Mouse (Mus musculus) liver, embryonic 14.5 days (tissue): ENCODE data around the gene Odf3b. TPM values are rescaled to one million over a fixed set of nuclear protein-coding genes. Genes with fewer than 3 reads are reported as not detected.
A peak's percentile ranks its signal among the peaks of the same experiment; 100 is the strongest.

Experiments used
- ATAC-seq: fragments of 200-750 bp; cut with Nextera tagmentation; 2 replicates; pipeline ENCODE4 v1.8.0; 2017; ENCODE audit warnings: moderate number of reproducible peaks, mild to moderate bottlenecking, moderate library complexity; ENCODE audit not compliant: insufficient read depth
- DNase-seq, 3 experiments: peaks; one replicate each; pipeline ENCODE4 v3.0.0-alpha.2; 2012 to 2013; ENCODE audit warnings: low read depth in 3 of 3, low spot score in 3 of 3
- H3K27ac ChIP-seq: fragments of 300-500 bp; sonication (generic); 2 replicates; pipeline ENCODE4 v1.5.1; 2014; ENCODE audit warnings: moderate library complexity, mild to moderate bottlenecking, control low read depth, inconsistent platforms
- H3K27me3 ChIP-seq: fragments of 300-500 bp; sonication (generic); 2 replicates; pipeline ENCODE4 v1.6.1; 2014; ENCODE audit warnings: mild to moderate bottlenecking, low read length, moderate library complexity; ENCODE audit not compliant: control insufficient read depth, insufficient read depth
- H3K36me3 ChIP-seq: fragments of 300-500 bp; sonication (generic); replicated peaks from 2 replicates; pipeline ENCODE4 v1.6.1; 2014; ENCODE audit warnings: low read depth; ENCODE audit not compliant: control insufficient read depth, insufficient read depth
- H3K4me1 ChIP-seq, 2 experiments: fragments of 200-500 bp in 1 of 2; fragments of 300-500 bp in 1 of 2; sonication (generic) in 1 of 2; replicated peaks; 2 replicates each; pipeline ENCODE4 v1.6.1; 2012 to 2014; ENCODE audit warnings: antibody characterized with exemption in 1 of 2, inconsistent platforms in 1 of 2, low read length in 1 of 2; ENCODE audit not compliant: control insufficient read depth in 2 of 2, insufficient read depth in 2 of 2
- H3K4me2 ChIP-seq: fragments of 300-500 bp; sonication (generic); 2 replicates; pipeline ENCODE4 v1.6.1; 2014; ENCODE audit warnings: low read depth, mild to moderate bottlenecking, control low read depth, moderate library complexity
- H3K4me3 ChIP-seq, 2 experiments: fragments of 200-500 bp in 1 of 2; fragments of 300-500 bp in 1 of 2; sonication (generic) in 1 of 2; 2 replicates each; pipeline ENCODE4 v1.5.1; 2012 to 2014; ENCODE audit warnings: low read depth in 2 of 2, low read length in 2 of 2, mild to moderate bottlenecking in 2 of 2, control low read depth in 1 of 2, inconsistent platforms in 1 of 2, moderate library complexity in 1 of 2; ENCODE audit not compliant: insufficient read depth in 1 of 2
- H3K9ac ChIP-seq: fragments of 300-500 bp; sonication (generic); replicated peaks from 2 replicates; pipeline ENCODE4 v1.6.1; 2014; ENCODE audit warnings: mild to moderate bottlenecking, control low read depth, moderate library complexity
- H3K9me3 ChIP-seq: fragments of 300-500 bp; sonication (generic); 2 replicates; pipeline ENCODE4 v1.6.1; 2016; ENCODE audit warnings: low read length, mixed read lengths; ENCODE audit not compliant: control insufficient read depth
- CTCF ChIP-seq: IDR thresholded peaks from 2 replicates; pipeline ENCODE4 v1.5.1; 2016; ENCODE audit warnings: antibody characterized with exemption, low read depth, control low read depth
- EP300 ChIP-seq: IDR thresholded peaks from 2 replicates; pipeline ENCODE4 v1.6.1; 2016; ENCODE audit warnings: antibody characterized with exemption, low read depth
- WGBS: fragments of 180-500 bp; shearing (Covaris S2); extraction: QIAGEN DNeasy Blood & Tissue Kit; methylation state at CpG from one replicate; pipeline ENCODE4 v1.1.7; 2014; ENCODE audit not compliant: insufficient replicate concordance; 5-methylcytosine and 5-hydroxymethylcytosine counted together
- polyA plus RNA-seq, 2 experiments: library from polyadenylated mRNA; depleted of rRNA in 1 of 2; stranded (reverse) in 1 of 2; unstranded in 1 of 2; fragments of >200 nt; fragmentation: Nextera tagmentation in 1 of 2; extraction: Ambion mirVana in 1 of 2; gene quantifications; 2 replicates each; pipeline versions ENCODE4 v1.2.1 to v1.2.3; 2012 to 2014

Odf3b gene
- polyA plus RNA-seq, 2 experiments, result 0.57 to 0.76 TPM

DNA sequence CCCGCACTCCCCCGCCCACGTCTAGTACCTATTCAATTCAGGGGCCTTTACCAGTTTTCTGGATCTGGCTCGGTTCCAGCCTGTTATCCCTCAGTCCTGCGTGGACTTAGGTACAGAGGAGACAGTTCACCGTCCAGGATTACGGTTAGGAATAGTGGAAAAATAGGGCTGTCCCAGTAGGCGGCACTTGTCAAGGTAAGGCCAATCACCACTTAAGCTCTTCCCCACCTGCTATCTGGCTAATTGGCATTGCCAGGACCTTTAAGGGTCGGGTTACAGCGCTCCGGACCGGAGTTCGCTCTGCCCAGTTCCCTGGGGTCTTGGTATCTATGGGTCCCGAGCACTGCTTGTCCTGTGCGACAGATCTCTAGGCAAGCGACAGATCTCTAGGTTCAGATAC is 2.1 kb downstream of the Odf3b start, which contains the start of gene Tymp:
Tymp (minus strand) TSS at position 83 of the 400 bp plus-strand sequence.
- no peak within 1 kb of the TSS for H3K4me3 ChIP-seq
- peaks cover 0 to 4% of the 10 kb centered on the region in 2 experiments; a peak in 1 of 4 replicates for H3K4me1 ChIP-seq
- no peak within 1 kb of the TSS for H3K9ac ChIP-seq
- no peaks in the 10 kb centered on the region for H3K9me3 ChIP-seq
- H3K36me3 ChIP-seq, result peaks cover 6% of the 10 kb centered on the region
- peaks cover 31% of the 10 kb centered on the region for H3K27me3 ChIP-seq
- 41% methylated on average over 16 of the region's 16 CpGs for WGBS
- TF ChIP-seq CTCF (no peak), EP300 (no peak)
- no peak within 1 kb of the TSS; the same call in 1 of the 2 replicates for H3K4me2 ChIP-seq
- DNase-seq, result no peak
- H3K27ac ChIP-seq, result no peak within 1 kb of the TSS
- ATAC-seq, result no peak

DNA sequence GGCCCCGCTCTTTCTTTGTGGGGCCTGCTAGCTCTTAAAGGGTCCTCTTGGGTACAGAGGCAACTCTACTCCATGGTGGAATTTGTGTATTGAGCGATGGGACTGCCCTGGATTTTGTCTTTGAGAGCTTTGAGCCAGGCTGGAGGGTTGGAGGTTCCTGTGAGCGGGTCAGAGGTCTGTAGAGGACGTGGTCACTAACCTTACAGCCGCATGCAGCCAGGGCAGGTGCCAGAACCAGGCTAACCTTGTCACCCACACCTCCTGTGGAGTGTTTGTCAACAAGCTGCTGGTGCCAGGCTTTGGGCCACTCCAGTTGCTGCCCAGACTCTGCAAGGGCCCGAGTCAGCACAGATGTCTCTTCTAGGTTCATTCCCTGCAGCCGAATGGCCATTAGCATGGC is 3.0 kb downstream of the Odf3b start:
- H3K9me3 ChIP-seq, result no peaks in the 10 kb centered on the region
- no peak overlapping the region for H3K4me2 ChIP-seq
- TF ChIP-seq EP300, result no peak
- TF ChIP-seq CTCF, result no peak
- no peak overlapping the region for H3K27ac ChIP-seq
- 71% methylated on average over 7 of the region's 7 CpGs for WGBS
- H3K36me3 ChIP-seq, result peaks cover 16% of the 10 kb centered on the region
- H3K27me3 ChIP-seq, result peaks cover 31% of the 10 kb centered on the region
- H3K4me3 ChIP-seq, result no peak overlapping the region
- H3K4me1 ChIP-seq, result peaks cover 0 to 4% of the 10 kb centered on the region in 2 experiments; a peak in 1 of 4 replicates
- no peak overlapping the region for H3K9ac ChIP-seq
- ATAC-seq (no peak), DNase-seq (no peak)

GRCm38 (mm10) chr15:89374801-89375534 is 4.1 kb downstream of the Odf3b start:
- H3K27ac ChIP-seq, result no peak overlapping the region
- 82% methylated on average over 17 of the region's 17 CpGs for WGBS
- no peaks in the 10 kb centered on the region for H3K9me3 ChIP-seq
- peaks cover 0 to 4% of the 10 kb centered on the region in 2 experiments; a peak in 1 of 4 replicates for H3K4me1 ChIP-seq
- H3K9ac ChIP-seq, result no peak overlapping the region
- no peak overlapping the region for H3K4me3 ChIP-seq
- DNase-seq (no peak), ATAC-seq (no peak)
- H3K4me2 ChIP-seq, result peak overlapping the region; percentile 75; the same call in 1 of the 2 replicates
- H3K27me3 ChIP-seq, result peaks cover 31% of the 10 kb centered on the region
- H3K36me3 ChIP-seq, result peaks cover 26% of the 10 kb centered on the region
- TF ChIP-seq CTCF (no peak), EP300 (no peak)

DNA sequence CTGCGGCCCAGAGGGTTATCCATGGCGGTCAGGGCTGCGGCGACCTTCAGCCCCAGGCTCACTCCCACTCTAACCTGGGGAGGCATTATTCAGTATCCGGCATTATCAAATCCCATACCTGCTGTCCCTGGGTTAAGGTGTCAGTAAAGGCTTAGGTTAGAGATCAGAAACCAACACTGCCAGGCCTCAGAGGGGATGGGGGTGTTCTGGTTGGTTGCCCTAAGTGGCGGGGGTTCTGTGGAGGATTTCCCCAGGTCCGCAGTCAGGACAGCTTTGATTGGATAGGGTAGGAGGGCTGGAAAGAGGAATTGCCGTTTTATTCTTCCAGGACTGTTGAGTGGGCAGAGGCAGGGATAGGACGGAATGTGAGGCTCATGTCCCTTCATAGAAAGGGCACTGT is 4.7 kb downstream of the Odf3b start:
- DNase-seq (no peak), ATAC-seq (no peak)
- H3K9me3 ChIP-seq, result no peaks in the 10 kb centered on the region
- H3K9ac ChIP-seq, result peak overlapping the region; percentile 85
- 52% methylated on average over 9 of the region's 9 CpGs for WGBS
- H3K4me1 ChIP-seq, result peaks cover 0 to 4% of the 10 kb centered on the region in 2 experiments; a peak in 1 of 4 replicates
- H3K36me3 ChIP-seq, result peaks cover 33% of the 10 kb centered on the region
- H3K27ac ChIP-seq, result no peak overlapping the region
- no peak for TF ChIP-seq EP300
- TF ChIP-seq CTCF, result no peak
- H3K4me3 ChIP-seq, result peak overlapping the region; percentile 69 to 82
- H3K4me2 ChIP-seq, result peak overlapping the region; percentile 75
- peaks cover 28% of the 10 kb centered on the region for H3K27me3 ChIP-seq

DNA sequence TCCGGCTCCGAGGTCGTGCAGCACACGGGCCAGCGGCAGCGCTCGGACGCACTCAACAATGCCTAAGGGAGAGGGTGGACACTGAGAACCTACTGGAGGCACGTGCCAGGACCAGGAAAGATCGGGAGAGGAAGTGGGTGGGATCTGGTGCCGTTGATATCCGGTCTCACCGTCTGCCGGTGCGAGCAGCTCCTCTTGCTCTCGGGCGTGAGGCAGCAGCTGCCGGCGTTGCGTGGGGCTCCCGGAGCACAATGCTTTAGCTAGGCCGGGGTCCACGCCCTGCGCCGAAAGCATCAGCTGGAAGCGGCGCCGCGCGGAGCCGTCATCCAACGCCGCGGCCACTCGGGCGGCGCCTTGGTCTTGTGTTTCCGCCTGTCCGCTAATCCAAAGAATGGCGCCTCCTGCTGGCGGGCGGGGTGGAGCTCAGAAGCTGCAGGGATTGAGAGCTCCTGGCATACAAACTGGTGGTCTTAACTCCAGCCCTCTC is 5.3 kb downstream of the Odf3b start, which contains the start of gene Sco2:
Sco2 (minus strand) TSS at position 85 of the 487 bp plus-strand sequence.
- Histone ChIP-seq H3K27ac (peak within 1 kb of the TSS; percentile 35), H3K4me1 (peaks cover 0 to 4% of the 10 kb centered on the region in 2 experiments; a peak in 1 of 4 replicates), H3K27me3 (peaks cover 23% of the 10 kb centered on the region), H3K4me2 (peak within 1 kb of the TSS; percentile 75), H3K4me3 (peak within 1 kb of the TSS; percentile 69 to 82), H3K36me3 (peaks cover 38% of the 10 kb centered on the region), H3K9me3 (no peaks in the 10 kb centered on the region), H3K9ac (peak within 1 kb of the TSS; percentile 85)
- 1% methylated on average over 42 of the region's 42 CpGs for WGBS
- TF ChIP-seq EP300 (no peak), CTCF (peak; percentile 92)
- DNase-seq, result peak; percentile 72 to 81 (median 74)
- peak; percentile 73 for ATAC-seq
